ENCODE assay signal across 8 mouse cellular contexts in genomic region chr16:28446334-28447113, GRCm38 (mm10).
A peak's percentile ranks its signal among the peaks of the same experiment; 100 is the strongest.
DNase-seq lines count a peak whose midpoint lies in the region; ATAC-seq lines count a peak whose summit lies in the region.

No protein-coding gene starts in this region.

- peak; percentile 70; the same call in 1 of the 2 replicates for ATAC-seq in heart, embryonic 12.5 days (ENCODE audit: insufficient number of reproducible peaks, low FRiP score)
- peak; percentile 54 for ATAC-seq in frontal cortex, adult (ENCODE audit: low TSS enrichment)
- peak; percentile 89 for ATAC-seq in kidney, embryonic 15.5 days (replicated peaks; ENCODE audit: low FRiP score)
- ATAC-seq in liver, embryonic 11.5 days (replicated peaks; ENCODE audit: low FRiP score): peak; percentile 54

- H3K9me3 ChIP-seq in heart, embryonic 12.5 days (replicated peaks): no peaks in the 10 kb centered on the region
- H3K9me3 ChIP-seq in kidney, embryonic 15.5 days (replicated peaks): no peaks in the 10 kb centered on the region
- H3K9me3 ChIP-seq in liver, embryonic 11.5 days (ENCODE audit: control insufficient read depth, low read length): no peaks in the 10 kb centered on the region

- peaks cover 42% of the 10 kb centered on the region for H3K27me3 ChIP-seq in heart, embryonic 12.5 days (replicated peaks)
- peaks cover 63% of the 10 kb centered on the region for H3K27me3 ChIP-seq in kidney, embryonic 15.5 days
- H3K27me3 ChIP-seq in liver, embryonic 11.5 days (replicated peaks; ENCODE audit: control insufficient read depth, insufficient read depth, low read length): peaks cover 52% of the 10 kb centered on the region

- H3K36me3 ChIP-seq in heart, embryonic 12.5 days: no peaks in the 10 kb centered on the region
- no peaks in the 10 kb centered on the region for H3K36me3 ChIP-seq in kidney, embryonic 15.5 days
- no peaks in the 10 kb centered on the region for H3K36me3 ChIP-seq in liver, embryonic 11.5 days (ENCODE audit: control insufficient read depth, insufficient read depth, low read length)

- WGBS in heart, embryonic 12.5 days: under 1% methylated on average over 76 of the region's 82 CpGs
- under 1% methylated on average over 82 of the region's 82 CpGs for WGBS in kidney, embryonic 15.5 days
- 1% methylated on average over 71 of the region's 82 CpGs for WGBS in liver, embryonic 11.5 days

- 0 out of 2 replicates have a peak, but pooled peaks cover 8% of the 10 kb centered on the region for H3K4me1 ChIP-seq in heart, embryonic 12.5 days (replicated peaks)
- peaks cover 24% of the 10 kb centered on the region; the same call in 1 of the 2 replicates for H3K4me1 ChIP-seq in kidney, embryonic 15.5 days
- no peaks in the 10 kb centered on the region for H3K4me1 ChIP-seq in liver, embryonic 11.5 days (replicated peaks; ENCODE audit: control insufficient read depth, insufficient read depth, low read length)

- peak overlapping the region; percentile 69 for H3K9ac ChIP-seq in heart, embryonic 12.5 days
- H3K9ac ChIP-seq in kidney, embryonic 15.5 days: peak overlapping the region; percentile 55
- H3K9ac ChIP-seq in liver, embryonic 11.5 days (ENCODE audit: low read depth, low read length): no peak overlapping the region

- peak overlapping the region; percentile 69 for H3K4me3 ChIP-seq in heart, embryonic 12.5 days
- H3K4me3 ChIP-seq in kidney, embryonic 15.5 days (replicated peaks): peak overlapping the region; percentile 63
- peak overlapping the region; percentile 57 for H3K4me3 ChIP-seq in liver, embryonic 11.5 days (ENCODE audit: low read depth, low read length)

- H3K27ac ChIP-seq in heart, embryonic 12.5 days (ENCODE audit: poor library complexity, severe bottlenecking): no peak overlapping the region
- H3K27ac ChIP-seq in kidney, embryonic 15.5 days: no peak overlapping the region
- no peak overlapping the region for H3K27ac ChIP-seq in liver, embryonic 11.5 days (ENCODE audit: low read depth, low read length)

- no peak for DNase-seq in heart, adult 8-10 months (ENCODE audit: low spot score)
- DNase-seq in cerebellum, adult 9-11 months: peak; percentile 72
- peak; percentile 48 for DNase-seq in liver, embryonic 11.5 days (ENCODE audit: low spot score)
- peak; percentile 1 for DNase-seq in ovary, adult 18-20 months (ENCODE audit: low spot score)
- DNase-seq in spleen, postnatal 14 days (ENCODE audit: low spot score in 2 of 2): no peak

- peak overlapping the region; percentile 99 for H3K4me2 ChIP-seq in heart, embryonic 12.5 days
- H3K4me2 ChIP-seq in kidney, embryonic 15.5 days: peak overlapping the region; percentile 95
- peak overlapping the region; percentile 87 for H3K4me2 ChIP-seq in liver, embryonic 11.5 days

Comparison
In these comparisons a context has a peak if more than half of its experiments do, and no peak if none do; other contexts are left out.
1. DNase-seq: peak in cerebellum, adult 9-11 months (single experiment), liver, embryonic 11.5 days (single experiment) and ovary, adult 18-20 months (single experiment); none in heart, adult 8-10 months (single experiment) and spleen, postnatal 14 days (0 of 2).
2. Peak in every context shown above with its lines, with median percentiles within 50 percentile points of each other: ATAC-seq, H3K4me2 ChIP-seq and H3K4me3 ChIP-seq.